Mouse (Mus musculus) layer of hippocampus, adult 11-12 months (tissue): ENCODE results near the gene Aqp2.
A peak's percentile ranks its signal among the peaks of the same experiment; 100 is the strongest.

Experiments
- DNase-seq: peaks from one replicate; pipeline ENCODE4 v3.0.0; 2022; ENCODE audit warnings: low spot score

The Aqp2 gene

GRCm38 (mm10) chr15:99590429-99591084 is 11.7 kb downstream of the Aqp2 start, which contains the start of gene Aqp5:
Gene Aqp5, plus strand, starts transcription at chr15:99590782.
- DNase-seq = no peak

- no peak for DNase-seq
Measured at GRCm38 (mm10) chr15:99592177-99592576, 13.3 kb downstream of the Aqp2 start.

- DNase-seq = no peak
Measured at GRCm38 (mm10) chr15:99592877-99593276, 14.0 kb downstream of the Aqp2 start.

GRCm38 (mm10) chr15:99594951-99595350 is 16.1 kb downstream of the Aqp2 start:
- DNase-seq = no peak

GRCm38 (mm10) chr15:99596056-99596687 is 17.3 kb downstream of the Aqp2 start:
- peak; percentile 89 for DNase-seq

- no peak for DNase-seq
Measured at GRCm38 (mm10) chr15:99596841-99597240, 18.0 kb downstream of the Aqp2 start.

GRCm38 (mm10) chr15:99597596-99597995 is 18.7 kb downstream of the Aqp2 start:
- DNase-seq = no peak

- no peak for DNase-seq
Measured at GRCm38 (mm10) chr15:99599245-99600070, 20.6 kb downstream of the Aqp2 start.

- DNase-seq = no peak
Measured at GRCm38 (mm10) chr15:99600986-99601822, 22.3 kb downstream of the Aqp2 start, which contains the start of gene Aqp6. Gene Aqp6, plus strand, starts transcription at chr15:99601400.

- DNase-seq = no peak
Measured at GRCm38 (mm10) chr15:99601823-99602120, 22.9 kb downstream of the Aqp2 start.

- DNase-seq = no peak
Measured at GRCm38 (mm10) chr15:99602206-99602820, 23.5 kb downstream of the Aqp2 start.

GRCm38 (mm10) chr15:99603216-99603615 is 24.4 kb downstream of the Aqp2 start:
- DNase-seq = no peak

GRCm38 (mm10) chr15:99605595-99605994 is 26.7 kb downstream of the Aqp2 start:
- no peak for DNase-seq

- DNase-seq = no peak
Measured at GRCm38 (mm10) chr15:99606515-99606914, 27.7 kb downstream of the Aqp2 start.

- peak; percentile 40 for DNase-seq
Measured at GRCm38 (mm10) chr15:99607388-99608113, 28.7 kb downstream of the Aqp2 start.

- no peak for DNase-seq
Measured at GRCm38 (mm10) chr15:99608382-99609125, 29.7 kb downstream of the Aqp2 start.

GRCm38 (mm10) chr15:99611563-99611962 is 32.7 kb downstream of the Aqp2 start:
- DNase-seq = no peak

- no peak for DNase-seq
Measured at GRCm38 (mm10) chr15:99614273-99614672, 35.4 kb downstream of the Aqp2 start.

GRCm38 (mm10) chr15:99614753-99615152 is 35.9 kb downstream of the Aqp2 start:
- no peak for DNase-seq

- DNase-seq = no peak
Measured at GRCm38 (mm10) chr15:99615246-99615645, 36.4 kb downstream of the Aqp2 start.
